Mouse (Mus musculus) cerebellum, adult 8-10 months (tissue): Measurements from ENCODE around the gene Gdpd1.
"Not testable (repeated sequence)": the region's sequence is repeated elsewhere in the genome, so short reads cannot be mapped to it uniquely, and the experiment has no call there.

Source experiments
- DNase-seq: peaks from one replicate; pipeline ENCODE4 v3.0.0; 2022

The Gdpd1 gene

GRCm38 (mm10) chr11:87025351-87025750, 48.5 kb downstream of the Gdpd1 start:
- no peak for DNase-seq

- not testable (repeated sequence) for DNase-seq
These were observed 50.6 kb downstream of the Gdpd1 start for GRCm38 (mm10) chr11:87023240-87023639.

DNA sequence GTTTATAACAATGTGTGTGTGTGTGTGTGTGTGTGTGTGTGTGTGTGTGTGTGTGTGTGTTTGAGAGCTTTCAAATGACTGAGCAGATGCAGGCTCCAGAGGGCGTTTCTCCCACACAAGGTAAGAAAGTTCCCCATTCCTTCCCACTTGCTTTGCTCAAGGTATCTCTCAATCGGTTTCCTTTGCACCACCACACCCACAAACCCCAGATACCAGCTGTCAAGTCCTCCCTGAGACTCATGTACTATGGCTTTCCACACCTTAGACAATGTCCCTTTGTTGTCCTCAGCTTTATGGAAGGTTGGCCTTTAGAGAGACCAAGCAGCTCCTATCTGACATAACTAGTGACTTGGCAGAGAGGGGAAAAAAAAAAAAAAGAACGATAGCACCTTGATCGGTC, 51.1 kb downstream of the Gdpd1 start:
- DNase-seq: no peak

GRCm38 (mm10) chr11:87021551-87021950, 52.3 kb downstream of the Gdpd1 start:
- DNase-seq: no peak

- DNase-seq: no peak
These were observed 53.4 kb downstream of the Gdpd1 start for GRCm38 (mm10) chr11:87020449-87020848.

DNA sequence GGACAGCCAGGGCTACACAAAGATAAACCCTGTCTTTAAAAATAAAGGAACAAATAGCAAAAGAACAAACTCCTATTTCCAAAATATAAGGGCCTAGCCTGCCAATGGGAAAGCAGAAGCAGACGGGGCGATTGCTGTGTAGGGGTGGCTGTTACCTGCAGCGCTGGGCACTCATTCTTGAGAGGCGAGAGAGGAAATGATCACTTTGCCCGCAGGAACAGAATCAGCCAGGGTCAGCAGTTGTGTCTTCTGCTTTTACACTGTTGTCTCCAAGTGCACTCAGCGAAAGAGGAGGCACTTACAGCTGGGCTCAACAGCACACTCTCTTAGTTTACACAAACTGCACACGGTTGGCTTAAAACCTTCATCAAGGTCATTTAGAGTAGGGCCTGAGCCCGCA, 54.4 kb downstream of the Gdpd1 start:
- DNase-seq: no peak

DNA sequence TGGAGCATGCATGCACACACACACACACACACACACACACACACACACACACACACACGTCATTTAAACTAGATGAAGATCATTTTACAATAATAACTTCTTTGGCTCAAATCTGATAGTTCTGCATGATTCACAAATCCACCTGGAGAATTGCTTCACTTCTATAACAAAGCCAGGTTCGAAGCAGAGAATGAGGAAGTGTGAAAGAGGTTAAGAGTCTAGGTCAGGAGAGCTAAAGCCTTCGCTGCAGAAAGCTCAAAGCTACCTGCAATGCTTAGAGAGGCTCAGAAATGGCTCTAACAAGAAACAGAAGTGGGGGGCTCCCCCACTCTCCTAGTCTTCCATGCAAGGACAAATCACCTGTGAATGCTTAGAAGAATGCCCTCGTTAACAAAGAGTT, 55.8 kb downstream of the Gdpd1 start:
- DNase-seq: no peak

GRCm38 (mm10) chr11:87015691-87016090, 58.2 kb downstream of the Gdpd1 start:
- no peak for DNase-seq

DNA sequence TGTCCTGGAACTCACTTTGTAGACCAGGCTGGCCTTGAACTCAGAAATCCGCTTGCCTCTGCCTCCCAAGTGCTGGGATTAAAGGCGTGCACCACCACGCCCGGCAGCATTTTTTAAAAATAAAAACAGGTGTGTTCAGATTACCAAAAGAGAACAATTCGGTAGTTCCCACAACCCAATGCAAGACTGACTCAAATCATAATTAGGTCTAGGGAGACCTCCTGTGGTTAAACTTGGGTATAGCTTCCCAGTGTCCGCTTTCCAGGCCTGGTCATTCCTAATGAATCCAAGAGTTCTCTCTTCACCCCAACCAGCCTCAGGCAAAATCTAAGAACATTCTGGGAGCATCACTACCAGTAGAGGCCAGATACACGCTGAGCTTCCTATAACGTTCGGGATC, 63.4 kb downstream of the Gdpd1 start:
- peak; percentile 71 for DNase-seq

DNA sequence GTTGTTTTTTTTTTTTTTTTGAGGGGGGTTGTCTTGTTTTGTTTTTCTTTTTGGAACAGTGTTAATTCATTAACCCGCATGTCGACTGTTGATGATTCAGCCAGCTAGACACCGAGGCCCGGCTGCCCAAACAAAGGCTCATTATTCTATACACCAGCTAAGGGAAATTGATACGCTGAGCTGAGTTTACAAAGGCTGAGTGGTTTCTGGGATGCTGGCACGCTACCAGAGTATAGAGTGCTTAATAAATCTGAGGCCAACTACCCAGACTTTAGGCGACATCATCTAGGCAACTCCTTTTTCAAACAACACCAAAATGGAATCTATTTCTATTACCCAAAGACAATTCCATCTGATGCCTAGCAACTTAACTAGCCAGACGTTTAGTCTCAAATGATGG, 66.5 kb downstream of the Gdpd1 start:
- no peak for DNase-seq

- DNase-seq: no peak
These were observed 68.7 kb downstream of the Gdpd1 start for GRCm38 (mm10) chr11:87004960-87005755.

DNA sequence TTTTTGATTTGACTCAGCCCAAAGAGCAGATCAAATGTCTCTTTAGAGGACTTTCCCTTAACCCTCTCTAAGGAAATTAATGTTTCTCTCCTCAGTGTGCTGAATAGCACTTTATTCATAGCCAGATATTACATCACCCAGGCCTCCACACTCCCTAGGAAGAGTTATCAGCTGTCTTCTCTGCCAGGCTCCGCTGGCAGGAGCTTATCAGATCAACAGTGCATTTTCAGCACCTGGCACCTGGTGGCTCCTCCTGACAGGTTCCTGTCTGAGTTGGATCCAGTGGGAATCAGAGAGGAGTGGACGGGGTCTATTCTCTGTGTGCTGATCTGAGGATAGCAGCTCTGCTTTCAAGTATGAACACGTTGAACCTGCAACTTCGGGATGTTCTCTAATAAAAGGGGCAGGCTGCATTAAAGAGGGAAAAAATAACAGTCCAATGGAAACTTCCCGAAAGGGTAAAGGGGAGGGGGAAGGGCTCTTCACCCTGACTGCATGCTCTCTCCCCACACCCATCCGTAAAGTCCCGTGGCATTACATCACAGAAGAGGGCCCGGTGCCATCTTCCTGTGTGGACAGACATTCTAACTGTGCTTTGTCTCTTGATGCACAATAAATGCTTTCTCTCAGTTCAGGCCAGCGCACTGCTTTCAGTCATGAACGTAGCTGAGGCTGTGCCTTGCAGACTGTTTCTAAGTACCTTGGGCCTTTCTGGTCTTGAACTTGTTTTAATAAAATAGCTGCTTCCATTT, 71.6 kb downstream of the Gdpd1 start:
- no peak for DNase-seq

DNA sequence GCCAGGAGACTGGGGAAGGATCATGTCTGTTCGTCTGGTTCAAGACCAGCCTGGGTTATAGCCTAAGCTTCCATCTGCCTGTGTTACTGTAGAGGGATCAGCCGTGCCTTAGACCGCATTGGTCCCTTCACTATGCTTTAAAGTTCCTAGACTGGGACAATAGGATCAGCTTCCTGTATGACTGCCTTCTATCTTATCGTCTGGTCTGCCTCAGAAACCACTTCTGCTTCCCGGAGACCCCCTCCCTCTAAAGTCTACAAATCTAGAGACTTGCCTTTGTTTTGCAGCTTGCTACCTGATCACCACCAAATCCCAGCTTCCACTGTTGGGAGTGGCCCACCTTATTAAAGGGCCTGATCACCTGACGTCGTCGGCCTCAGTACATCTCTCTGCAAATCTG, 72.6 kb downstream of the Gdpd1 start:
- DNase-seq: no peak

DNA sequence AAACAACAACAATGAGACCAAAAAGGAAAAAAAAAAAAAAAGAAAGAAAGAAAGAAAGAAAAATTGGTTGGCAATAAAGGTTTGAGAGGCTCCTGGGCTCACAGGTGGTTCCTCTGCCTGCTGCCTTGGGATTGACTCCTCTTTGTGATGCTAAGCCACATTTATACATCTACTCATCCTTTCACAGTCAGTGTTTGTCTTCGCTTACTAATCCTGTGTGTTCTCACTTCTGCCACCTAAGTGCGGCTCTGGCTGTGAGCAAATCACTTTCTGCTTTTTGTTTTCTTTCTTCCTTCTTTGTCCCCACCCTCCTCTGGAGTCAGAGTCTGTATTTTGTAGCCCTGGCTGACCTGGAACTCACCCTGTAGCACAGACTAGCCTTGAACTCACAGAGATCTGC, 77.6 kb downstream of the Gdpd1 start:
- no peak for DNase-seq

DNA sequence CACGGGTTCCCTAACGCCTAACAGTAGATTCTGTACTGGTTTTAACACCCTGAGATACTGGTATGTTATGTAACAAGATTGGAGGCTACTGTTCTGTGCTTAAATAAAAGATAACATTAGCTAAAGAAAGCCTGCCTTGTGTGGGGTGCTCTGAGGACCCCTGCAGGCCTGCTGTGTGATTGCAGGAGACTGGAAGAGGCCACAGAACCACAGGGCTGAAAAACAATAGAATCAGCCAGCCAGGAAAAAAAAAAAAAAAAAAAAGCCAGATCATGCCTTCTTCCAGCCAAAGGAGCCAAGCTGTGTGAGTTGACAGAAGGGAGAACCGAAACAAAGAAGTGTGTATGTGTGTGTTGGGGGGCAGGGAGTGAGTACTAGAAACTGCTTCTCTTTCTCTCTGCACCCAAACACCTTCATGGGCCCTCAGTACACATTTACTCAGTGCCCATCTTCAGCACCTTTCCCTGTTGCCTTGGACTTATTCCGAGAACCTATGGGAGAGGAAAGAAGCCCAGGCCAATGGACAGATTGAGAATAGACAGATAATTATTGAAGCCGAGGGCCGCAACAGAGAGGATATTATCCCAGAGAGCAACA, 78.1 kb downstream of the Gdpd1 start:
- peak; percentile 65 for DNase-seq

GRCm38 (mm10) chr11:86994791-86995624, 78.9 kb downstream of the Gdpd1 start:
- no peak for DNase-seq

- no peak for DNase-seq
These were observed 79.5 kb downstream of the Gdpd1 start for GRCm38 (mm10) chr11:86994330-86994729.

DNA sequence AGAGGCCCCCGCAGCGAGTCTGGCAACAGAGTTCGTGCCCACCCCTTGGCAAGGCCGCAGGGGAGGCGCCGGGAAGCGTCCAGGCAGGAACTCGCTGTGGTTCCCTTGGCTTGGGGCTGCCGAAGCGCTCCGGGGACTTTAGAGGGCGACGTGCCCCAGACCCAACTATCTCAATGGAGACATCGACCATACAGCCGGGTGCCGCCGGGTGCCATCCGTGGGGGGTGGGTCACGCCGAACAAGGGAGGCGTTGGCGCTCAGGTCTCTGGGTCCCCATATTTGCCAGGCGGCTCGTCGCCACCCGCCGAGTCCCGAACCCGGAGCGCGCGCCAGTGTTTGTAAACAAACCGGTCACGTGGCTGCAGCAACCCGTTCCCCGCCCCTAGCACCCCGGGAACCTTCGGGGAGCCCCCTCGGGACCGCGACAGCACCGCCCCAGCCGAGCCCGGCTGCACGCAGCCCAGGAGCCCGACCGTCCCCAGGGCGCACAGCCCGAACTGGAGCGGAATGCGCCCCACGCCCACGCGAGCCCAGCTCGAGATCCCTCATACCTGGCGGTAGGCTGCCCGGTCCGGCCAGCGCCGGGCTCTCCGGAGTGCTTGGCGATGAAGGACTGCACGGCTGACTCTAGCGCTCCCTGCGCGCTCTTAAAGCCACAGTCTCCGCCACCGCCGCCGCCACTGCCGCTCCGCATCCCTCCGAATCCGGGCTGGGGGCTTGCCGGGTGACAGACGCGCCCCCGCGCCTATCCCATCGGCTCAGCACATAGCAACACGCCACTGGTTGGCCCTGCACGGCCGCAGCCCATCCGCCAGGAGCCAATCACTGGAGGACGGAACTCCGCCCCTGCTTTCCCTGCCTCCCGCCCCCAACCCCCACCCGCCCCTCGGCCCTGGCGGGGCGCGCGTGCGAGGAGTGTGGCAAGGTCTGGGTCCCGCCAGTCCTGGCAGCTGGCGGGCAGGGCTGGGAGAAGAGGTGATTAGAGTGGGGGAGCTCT, 80.5 kb downstream of the Gdpd1 start, which contains the start of gene Ypel2:
Gene Ypel2, minus strand, starts transcription at position 667 of the 997 bp plus-strand sequence.
- peak; percentile 94 for DNase-seq

GRCm38 (mm10) chr11:86992461-86992988, 81.3 kb downstream of the Gdpd1 start:
- no peak for DNase-seq

DNA sequence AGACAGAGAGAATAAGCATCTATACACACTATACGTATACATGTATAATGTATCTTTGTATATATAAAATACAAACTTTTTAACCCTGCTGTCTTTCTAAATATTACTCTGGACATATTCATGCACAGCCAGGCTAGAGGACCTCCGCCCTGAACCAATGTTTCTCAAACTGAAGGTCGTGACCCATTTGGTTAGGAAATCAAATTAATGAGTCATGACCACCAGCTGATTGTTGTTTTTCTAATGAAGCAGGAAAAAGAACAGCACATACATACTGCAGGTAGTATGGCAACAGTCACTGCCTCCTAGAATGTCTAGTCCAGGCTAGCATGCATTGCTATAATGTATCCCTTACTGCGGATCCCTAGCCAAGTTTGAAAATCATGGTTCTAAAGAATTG, 82.6 kb downstream of the Gdpd1 start:
- no peak for DNase-seq

DNA sequence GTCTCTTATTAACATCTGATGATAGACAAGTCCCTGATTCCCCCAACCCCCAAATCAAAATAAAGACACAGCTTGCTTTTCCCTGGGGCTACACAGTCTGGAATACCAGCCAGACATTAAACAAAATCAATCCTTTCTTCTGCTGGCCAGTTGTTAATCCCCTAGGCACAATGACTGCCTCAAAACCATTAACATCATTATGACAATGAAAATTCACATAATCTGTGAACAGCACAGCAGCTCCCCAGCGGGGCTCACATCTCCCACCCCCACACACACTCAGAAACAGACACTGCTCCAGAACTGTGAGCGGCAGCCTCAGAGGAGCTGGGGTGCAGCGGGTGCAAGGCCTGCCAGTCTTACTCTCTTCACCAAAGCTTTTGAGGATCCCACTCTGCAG, 83.6 kb downstream of the Gdpd1 start:
- DNase-seq: no peak
